Mouse (Mus musculus) right cerebral cortex, adult 2 months (tissue): Measurements from ENCODE around the gene Zcchc7.
"Not testable (repeated sequence)": the region's sequence is repeated elsewhere in the genome, so short reads cannot be mapped to it uniquely, and the experiment has no call there.

Source experiments
- DNase-seq, 2 experiments: peaks; one replicate each; pipeline ENCODE4 v3.0.0; 2021 to 2022; ENCODE audit warnings: low spot score in 2 of 2

The Zcchc7 gene

DNA sequence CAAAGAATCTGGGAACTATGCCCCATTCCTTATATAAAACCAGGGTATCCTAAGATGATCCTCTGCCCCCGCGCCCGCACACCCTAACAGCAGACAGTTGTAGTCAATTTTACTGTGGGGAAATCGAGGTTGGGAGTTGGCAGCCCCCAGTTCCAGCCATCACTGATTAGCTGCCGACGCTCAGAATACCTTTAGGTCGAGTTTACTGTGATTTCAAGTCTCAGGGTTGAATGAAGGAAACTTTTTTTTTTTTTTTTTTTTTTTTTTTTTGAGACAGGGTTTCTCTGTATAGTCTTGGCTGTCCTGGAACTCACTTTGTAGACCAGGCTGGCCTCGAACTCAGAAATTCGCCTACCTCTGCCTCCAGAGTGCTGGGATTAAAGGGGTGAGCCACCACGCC is 1.5 kb downstream of the Zcchc7 start:
- DNase-seq: not testable (repeated sequence)

DNA sequence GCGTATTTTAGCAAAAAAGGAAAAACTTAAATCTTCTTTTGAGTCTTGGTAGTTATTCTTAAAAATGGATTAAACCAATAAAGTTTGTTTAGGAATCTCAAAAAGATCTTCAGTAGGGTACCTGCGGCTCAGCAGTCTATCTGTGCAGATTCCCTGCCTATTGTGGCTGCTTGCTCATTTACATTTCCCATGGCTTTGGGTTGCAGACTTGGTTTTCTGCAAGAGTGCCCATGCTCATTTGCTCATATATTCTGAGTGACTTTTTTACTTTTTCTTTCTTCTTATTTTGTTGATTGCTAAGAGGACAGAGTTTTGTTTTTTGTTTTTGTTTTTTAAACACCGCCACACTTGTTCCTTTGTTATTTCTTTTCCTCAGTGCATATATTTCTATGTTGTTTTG is 19.2 kb downstream of the Zcchc7 start:
- DNase-seq: no peak

- DNase-seq: no peak
Measured at GRCm38 (mm10) chr4:44776651-44777050, 21.0 kb downstream of the Zcchc7 start.

- no peak for DNase-seq
Measured at GRCm38 (mm10) chr4:44777101-44777500, 21.4 kb downstream of the Zcchc7 start.

GRCm38 (mm10) chr4:44777711-44778110 is 22.0 kb downstream of the Zcchc7 start:
- DNase-seq: no peak

GRCm38 (mm10) chr4:44778316-44778715 is 22.6 kb downstream of the Zcchc7 start:
- DNase-seq: no peak

- no peak for DNase-seq
Measured at GRCm38 (mm10) chr4:44780462-44781157, 24.9 kb downstream of the Zcchc7 start.

DNA sequence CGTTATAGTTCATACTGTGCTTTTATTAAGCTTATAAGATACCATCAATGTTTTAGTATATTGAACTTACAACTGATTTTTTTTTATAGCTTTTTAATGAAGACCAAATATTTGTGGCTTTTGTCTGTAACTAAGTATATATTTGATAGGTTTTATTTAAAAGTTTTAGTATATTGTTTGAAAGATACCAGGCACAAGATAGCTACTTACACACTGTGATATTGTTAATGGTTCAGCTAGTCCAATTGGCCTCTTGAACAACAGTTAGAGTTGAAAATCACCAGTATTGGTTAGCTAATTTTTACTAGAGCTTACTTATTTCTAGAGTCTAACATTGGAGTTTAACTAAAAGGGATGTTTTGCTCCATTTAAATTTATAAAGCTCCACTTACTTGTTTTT is 25.8 kb downstream of the Zcchc7 start:
- DNase-seq: no peak

DNA sequence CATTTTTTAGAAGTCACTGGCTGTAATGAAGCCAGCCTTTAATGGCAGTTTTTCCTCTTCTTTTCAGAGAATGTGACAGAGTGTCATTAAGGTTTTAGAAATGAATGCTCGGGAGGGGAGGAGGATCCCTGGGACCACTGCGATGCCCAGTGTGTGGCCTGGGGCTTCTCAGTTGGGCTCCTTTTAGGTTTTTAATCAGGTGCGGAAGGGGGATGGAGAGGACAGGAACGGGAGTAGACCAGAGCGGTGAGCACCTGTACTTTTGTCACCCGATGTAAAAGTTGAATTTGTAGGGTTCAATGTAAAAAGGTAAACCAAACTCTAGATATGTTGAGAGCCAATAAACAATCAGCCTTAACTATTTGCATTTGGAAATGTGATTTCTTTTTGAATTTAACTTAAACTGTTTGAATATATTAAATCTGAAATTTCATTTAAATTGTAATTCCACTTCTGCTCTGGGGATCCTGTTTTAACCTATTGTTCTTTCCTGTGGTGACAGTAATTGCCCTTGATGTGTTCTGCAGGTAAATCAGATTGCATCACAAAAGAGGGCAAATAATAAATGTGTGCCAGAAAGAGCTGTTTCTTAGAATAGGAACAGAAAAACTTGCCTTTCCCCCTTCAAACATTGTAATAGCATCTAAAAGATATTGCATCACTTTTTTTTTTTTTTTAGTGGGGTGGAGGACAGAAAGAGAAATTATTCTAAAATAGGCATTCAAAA is 28.1 kb downstream of the Zcchc7 start:
- no peak for DNase-seq

GRCm38 (mm10) chr4:44812855-44813254 is 57.2 kb downstream of the Zcchc7 start:
- DNase-seq: no peak

DNA sequence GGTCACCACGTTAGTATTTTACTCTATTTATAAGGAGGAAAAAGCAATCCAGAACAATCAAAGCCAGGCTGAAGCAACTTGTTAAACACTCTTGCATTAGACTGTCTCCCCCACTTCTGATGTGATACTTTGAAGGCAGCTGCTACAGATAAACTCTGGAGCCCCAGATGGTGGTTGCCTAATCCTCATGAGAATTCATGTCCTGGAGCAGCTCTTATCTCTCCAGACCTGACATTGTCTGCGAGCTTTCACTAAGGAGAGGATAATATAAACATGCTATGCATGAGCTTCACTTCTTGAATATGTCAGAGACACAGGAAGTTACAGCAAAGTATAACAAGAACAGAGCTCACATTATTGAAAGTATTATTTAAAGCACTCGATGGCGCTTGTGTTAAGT is 58.1 kb downstream of the Zcchc7 start:
- DNase-seq: no peak

DNA sequence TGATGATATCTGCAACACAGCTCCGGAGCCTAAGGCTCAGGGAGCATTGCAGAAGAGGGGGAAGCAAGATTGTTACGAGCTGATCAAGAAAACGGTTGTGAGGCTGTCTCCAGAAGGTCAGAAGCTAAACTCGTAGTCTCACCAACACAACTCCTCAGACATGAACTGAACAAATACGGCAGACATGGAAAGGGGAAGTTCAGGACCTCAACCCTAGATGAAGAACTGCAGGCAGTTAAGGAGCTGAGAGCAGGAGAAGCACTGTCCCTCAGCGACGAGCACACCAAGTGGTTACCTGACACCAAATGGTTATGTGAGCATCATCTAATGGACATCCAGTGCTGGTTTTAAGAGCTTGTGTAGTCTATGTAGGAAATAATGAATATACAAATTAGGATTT is 60.9 kb downstream of the Zcchc7 start:
- DNase-seq: no peak

- no peak for DNase-seq
Measured at GRCm38 (mm10) chr4:44830609-44831008, 74.9 kb downstream of the Zcchc7 start.

DNA sequence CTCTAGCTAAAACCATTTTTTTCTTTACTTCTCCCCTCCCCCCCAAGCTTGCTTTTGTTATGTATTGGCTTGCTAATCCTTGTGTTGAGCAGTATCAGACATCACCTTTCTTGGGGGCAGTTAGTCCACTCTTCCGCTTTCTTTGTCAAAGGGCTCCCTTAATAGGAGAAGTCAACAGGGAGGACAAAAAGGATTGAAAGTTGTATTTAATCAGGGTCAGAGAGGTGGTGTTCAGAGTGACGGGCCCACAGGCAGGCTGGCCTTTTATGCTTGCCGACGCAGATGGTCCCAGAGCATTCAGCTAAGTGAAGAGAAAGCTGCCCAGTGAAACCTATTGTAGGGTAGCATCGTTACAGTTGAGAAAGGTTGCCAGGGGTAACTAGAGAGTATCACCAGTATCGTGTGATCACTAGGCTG is 96.2 kb downstream of the Zcchc7 start:
- no peak for DNase-seq

GRCm38 (mm10) chr4:44871591-44871990 is 115.9 kb downstream of the Zcchc7 start:
- no peak for DNase-seq

DNA sequence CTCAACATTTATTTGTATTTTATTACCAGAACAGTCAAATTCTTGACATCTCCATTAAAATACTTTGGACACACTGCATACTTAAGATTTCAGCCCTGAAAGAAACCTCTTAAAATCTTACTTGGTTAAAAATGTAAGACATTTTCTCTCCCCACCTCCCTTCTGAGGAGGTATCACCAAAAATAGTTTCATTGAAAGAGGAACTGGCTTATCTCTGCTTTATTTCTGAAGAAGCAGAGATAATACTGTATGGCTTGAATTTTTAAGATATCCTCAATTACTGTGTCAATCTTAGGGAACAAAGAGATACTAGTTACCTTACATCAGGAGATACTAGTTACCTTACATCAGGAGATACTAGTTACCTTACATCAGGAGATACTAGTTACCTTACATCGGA is 116.4 kb downstream of the Zcchc7 start:
- no peak for DNase-seq

GRCm38 (mm10) chr4:44880065-44880623 is 124.5 kb downstream of the Zcchc7 start:
- no peak for DNase-seq

GRCm38 (mm10) chr4:44886143-44886542 is 130.5 kb downstream of the Zcchc7 start:
- no peak for DNase-seq

DNA sequence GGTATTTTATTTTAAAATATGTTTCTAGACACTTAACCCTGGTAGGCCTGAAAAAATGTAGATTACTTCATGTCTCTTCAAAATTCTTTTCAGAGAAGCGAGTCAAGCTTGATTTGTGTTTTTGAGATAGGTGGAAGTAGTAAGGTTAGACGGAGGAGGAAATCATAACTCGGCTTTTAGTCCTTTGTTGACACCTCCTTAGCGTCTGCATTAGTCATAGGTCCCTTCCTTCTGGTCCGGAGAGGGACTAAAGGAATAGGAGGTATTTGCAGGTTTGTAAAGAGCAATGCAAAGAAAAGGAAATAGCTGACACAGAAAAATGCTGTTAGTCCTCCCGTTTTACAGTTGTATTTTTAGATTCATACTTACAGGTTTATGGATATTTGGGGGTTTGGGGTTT is 135.7 kb downstream of the Zcchc7 start:
- no peak for DNase-seq

DNA sequence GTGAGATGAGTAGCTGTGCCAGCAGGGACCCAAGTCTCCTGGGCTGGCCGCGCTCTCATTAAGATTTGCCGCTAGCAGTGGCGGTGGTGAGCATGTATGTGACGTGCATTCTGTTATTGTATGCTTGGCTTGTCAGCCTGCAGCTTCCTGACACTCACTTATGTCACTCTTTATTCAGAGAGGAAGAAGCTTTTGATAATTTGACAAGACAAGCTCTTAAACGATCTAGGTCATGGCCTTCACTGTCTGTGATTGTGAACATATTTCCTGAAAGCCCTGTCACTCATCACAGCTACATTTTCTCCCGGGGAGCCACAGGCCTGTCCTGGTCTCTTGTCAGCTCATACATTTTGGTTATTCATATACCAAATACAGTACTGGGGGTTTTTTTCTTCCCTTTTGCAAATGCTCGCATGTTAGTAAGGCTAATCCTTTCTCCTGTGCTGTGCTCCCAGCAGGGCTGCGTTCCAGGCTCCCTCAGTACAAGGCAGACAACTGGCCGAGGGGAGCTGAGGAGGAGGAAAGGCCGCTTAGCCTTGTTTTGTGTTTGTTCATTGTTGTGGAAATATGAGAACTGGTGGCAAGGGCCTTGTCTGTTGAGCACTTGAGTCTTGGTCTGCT is 150.1 kb downstream of the Zcchc7 start:
- no peak for DNase-seq

GRCm38 (mm10) chr4:44906399-44906798 is 150.7 kb downstream of the Zcchc7 start:
- DNase-seq: no peak

DNA sequence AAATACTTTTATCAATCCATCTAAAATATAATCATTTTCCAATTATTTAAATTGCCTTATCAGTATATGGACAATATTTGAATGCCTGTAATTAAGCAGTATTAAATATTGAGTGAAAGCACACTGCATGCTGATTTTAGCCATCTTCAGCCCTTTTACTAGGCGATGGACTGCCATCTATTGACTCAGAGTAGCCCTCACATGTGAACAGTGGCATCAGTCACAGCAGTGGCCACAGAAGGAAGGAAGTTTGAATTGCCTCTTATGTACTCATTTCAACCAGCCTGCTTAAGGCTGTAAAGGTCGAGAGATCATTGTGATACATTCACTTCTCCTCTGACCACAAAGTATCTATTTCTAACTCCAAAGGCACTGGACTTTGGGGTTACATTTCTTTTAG is 154.4 kb downstream of the Zcchc7 start:
- DNase-seq: no peak

GRCm38 (mm10) chr4:44910857-44911256 is 155.2 kb downstream of the Zcchc7 start:
- no peak for DNase-seq
